Mouse (Mus musculus) adrenal gland, postnatal 4 days (tissue): ENCODE data around the gene Atp6v1e1. TPM values are rescaled to one million over a fixed set of nuclear protein-coding genes. Genes with fewer than 3 reads are reported as not detected.

Source experiments
- DNase-seq, 2 experiments: peaks; one replicate each; pipeline ENCODE4 v3.0.0; 2021 to 2022; ENCODE audit warnings: low spot score in 2 of 2, mixed read lengths in 2 of 2
- microRNA-seq: library from miRNA; unstranded; fragments of <30 nt; microRNA quantifications from one replicate; pipeline ENCODE4 v1.2.0, GENCODE M21; 2021
- total RNA-seq, 2 experiments: library from RNA; stranded (reverse); gene quantifications; 2 replicates each; pipeline ENCODE4 v1.2.3; 2021

The Atp6v1e1 gene
- total RNA-seq, 2 experiments from 2014 or later = 257 to 268 TPM

DNA sequence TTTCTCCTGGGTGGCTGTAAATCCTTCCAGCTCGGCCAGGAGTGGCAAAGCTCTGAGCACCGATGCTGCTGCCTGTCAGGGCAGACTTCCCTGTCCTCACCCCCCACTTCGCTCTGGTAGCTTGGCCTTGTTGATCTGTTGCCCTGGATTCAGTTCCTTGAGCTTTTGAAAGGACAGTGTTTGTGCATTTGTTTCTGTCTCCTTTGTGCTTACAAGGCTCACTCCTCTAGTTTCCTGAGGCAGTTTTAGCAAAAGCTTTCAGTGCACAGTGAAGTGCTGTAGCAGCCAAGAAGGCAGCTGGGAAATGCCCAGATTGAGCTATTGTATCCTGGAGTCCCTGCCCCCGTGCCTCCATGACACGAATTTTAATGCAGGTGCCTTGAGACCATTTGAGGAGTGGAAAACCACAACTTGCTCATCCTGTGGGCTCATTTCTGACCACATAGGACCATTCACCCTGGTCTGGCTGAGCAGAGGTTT lies 49.4 kb downstream of the Atp6v1e1 start, which contains the start of gene Slc25a18:
Gene Slc25a18, plus strand, starts transcription at position 430 of the 480 bp plus-strand sequence.
- DNase-seq = no peak

DNA sequence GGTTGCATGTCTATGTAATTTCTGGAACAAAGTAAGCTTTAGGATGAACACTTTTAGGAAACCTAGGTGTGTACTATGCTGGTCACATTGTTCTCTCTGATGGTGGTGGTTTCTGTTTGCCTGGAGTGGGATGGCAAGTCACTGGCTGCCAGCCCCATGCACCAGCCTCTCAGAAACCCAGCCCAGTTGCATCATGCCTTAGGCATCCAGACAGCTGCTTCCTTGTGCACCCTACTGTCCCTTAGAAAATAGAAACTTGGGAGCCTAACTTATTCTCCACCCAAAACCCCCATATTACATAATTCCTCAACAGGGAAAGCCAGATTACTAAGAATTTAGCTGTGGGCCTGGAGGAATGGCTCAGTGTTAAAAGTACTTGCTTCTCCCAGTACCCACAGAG lies 50.6 kb downstream of the Atp6v1e1 start:
- no peak for DNase-seq

GRCm38 (mm10) chr6:120771366-120771765 lies 51.2 kb downstream of the Atp6v1e1 start:
- no peak for DNase-seq

GRCm38 (mm10) chr6:120769972-120770371 lies 52.6 kb downstream of the Atp6v1e1 start:
- no peak for DNase-seq

DNA sequence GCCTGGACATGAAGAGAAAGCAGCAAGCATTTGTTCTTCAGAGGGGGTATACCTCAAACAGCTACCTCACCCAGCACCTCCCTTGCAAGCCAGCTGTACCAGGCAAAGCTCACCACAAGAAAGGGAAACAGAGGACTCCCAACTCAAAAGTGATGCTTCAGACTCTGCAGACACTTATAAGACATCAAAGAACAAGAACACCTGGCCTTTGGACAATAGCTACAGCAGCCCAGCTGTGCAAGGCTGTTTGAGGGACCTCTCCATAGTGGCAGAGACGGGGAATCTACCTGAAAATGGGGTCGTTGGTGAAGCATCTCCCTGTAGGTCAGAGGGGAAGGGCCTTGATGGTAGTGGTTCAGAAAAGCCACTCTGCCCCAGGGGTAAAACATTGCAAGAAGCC lies 61.4 kb downstream of the Atp6v1e1 start:
- no peak for DNase-seq

- DNase-seq = no peak
Observed at GRCm38 (mm10) chr6:120746416-120746815, 76.2 kb downstream of the Atp6v1e1 start.

Small RNA genes lying within 50 kb of the gene (microRNA-seq; reads per million reads assigned to microRNA genes)
- gene Gm25193 = not detected

Other genes starting within 250 kb of the Atp6v1e1 start
- 10 to 100 TPM; 15.3 to 16.1 TPM for gene Cecr2, start 156.4 kb downstream of the Atp6v1e1 start, total RNA-seq
- 1 to 10 TPM; 1.8 to 2.1 TPM for gene Slc25a18, start 49.2 kb downstream of the Atp6v1e1 start, total RNA-seq
- gene Bcl2l13, start 13.4 kb upstream of the Atp6v1e1 start, total RNA-seq = 10 to 100 TPM; 59.4 to 61.9 TPM
- gene Bid, start 94.1 kb upstream of the Atp6v1e1 start, total RNA-seq = 10 to 100 TPM; 13.4 to 16.8 TPM